Mouse (Mus musculus) adrenal gland, postnatal 0 days (tissue): ENCODE results near the gene Med16. TPM values are rescaled to one million over a fixed set of nuclear protein-coding genes. Genes with fewer than 3 reads are reported as not detected.

ENCODE experiments used
- microRNA-seq: library from miRNA; unstranded; fragments of <30 nt; microRNA quantifications from one replicate; pipeline ENCODE4, GENCODE M21; 2016; ENCODE audit warnings: borderline replicate concordance; ENCODE audit not compliant: insufficient number of aligned reads
- polyA plus RNA-seq: library from polyadenylated mRNA; unstranded; fragments of >200 nt; fragmentation: Nextera tagmentation; extraction: Ambion mirVana; gene quantifications from 2 replicates; pipeline ENCODE4 v1.2.1, GENCODE M21; 2015

Med16 gene
- polyA plus RNA-seq: 28.5 and 37.7 TPM in 2 replicates

DNA sequence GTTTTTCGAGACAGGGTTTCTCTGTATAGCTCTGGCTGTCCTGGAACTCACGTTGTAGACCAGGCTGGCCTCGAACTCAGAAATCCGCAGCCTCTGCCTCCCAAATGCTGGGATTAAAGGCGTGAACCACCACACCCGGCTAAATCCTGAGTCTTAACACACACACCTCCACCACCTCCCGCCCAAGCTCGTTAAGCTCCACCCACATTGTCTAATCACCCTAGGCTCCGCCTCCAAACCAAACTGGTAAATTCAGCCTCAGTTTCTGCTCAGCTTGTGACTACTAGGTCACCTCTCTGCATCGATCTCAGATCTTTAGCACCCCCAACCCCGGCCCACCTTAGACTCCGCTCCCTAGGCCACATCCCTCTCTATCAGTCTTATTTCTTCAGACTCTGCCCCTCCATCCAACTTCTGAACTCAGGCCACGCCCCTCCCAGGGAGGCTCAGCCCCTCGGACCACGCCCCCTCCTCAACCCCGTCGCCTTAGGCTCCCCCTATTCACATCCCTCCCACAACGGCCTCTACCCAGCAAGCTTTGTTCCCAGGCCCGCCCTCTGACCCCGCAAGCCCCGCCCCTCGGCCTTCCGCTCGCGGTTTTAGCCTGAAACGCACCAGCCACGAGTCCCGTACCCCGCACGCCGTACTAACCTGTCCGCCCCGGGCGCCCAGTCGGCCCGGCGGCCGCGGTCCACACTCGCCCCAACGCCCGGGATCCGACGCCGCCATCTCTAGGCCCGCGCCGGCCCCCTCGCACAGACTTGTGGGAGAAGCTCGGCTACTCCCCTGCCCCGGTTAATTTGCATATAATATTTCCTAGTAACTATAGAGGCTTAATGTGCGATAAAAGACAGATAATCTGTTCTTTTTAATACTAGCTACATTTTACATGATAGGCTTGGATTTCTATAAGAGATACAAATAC lies at the start of gene Med16:
Med16 (minus strand) TSS at position 757 of the 925 bp plus-strand sequence.

DNA sequence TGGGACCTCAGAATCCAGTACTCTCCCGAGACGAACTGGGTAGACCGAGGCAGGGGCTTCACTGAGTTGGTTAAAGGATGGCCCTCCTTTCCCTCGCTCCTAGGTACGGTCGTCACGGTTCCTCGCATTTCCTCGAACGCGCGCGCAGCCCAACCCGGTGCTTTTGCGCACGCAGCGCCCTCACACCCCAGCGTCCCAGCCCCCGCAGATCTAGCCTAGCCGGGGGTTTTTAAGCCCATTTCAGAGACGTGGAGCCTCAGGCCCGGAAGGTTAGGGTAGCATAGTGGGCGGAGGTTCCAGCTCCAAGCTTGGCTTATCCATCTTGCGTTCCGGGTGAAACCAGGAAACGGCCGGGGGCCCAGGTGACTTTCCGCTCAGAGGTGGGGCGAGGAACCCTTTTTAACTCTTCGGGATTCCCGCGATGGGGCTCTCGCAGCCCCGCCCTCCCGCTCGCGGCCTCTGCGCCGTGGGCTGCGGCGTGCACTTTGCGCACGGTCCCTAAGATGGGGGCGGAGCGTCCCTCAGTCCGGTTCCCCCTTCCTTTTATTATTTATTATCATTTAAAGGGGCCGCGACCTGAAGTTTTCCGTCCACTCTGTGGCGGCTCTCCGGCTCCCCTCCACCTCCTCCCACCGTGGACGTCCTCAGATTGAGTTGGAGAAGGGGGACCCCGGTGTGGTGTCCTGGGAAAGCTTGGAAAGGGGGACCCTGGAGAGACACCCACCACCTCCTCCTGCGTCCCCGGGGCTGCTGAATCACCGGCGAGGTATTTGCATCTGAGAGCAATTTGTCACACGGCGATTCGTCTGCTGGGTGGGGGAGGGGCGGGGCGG lies 18.0 kb upstream of the Med16 start, which contains the start of gene Arid3a:
Arid3a (plus strand) TSS at position 553 of the 833 bp plus-strand sequence.

DNA sequence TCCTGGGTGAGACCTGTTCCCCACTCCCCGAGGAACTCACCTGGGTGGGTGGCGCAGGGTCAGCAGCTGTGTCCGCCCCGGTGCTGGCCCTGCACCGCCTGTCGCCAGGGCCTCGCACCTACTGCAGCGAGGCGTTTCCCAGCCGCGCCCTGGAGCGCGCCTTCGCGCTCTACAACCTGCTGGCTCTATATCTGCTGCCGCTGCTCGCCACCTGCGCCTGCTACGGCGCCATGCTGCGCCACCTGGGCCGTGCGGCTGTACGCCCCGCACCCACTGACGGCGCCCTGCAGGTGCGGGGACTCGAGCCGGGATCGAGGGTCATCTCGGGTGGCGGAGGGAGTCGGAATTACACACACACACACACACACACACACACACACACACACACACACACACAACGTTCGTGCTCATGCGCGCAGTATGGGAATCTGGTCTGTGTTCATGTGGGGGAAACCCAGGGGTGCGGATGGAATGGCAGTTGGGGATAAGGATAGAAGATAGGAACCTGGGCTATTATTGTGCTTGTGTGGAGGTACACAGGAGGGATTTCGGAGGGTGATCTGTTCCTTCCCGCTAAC lies 12.3 kb upstream of the Med16 start, which contains the start of gene R3hdm4:
R3hdm4 (minus strand) TSS at position 251 of the 578 bp plus-strand sequence.

DNA sequence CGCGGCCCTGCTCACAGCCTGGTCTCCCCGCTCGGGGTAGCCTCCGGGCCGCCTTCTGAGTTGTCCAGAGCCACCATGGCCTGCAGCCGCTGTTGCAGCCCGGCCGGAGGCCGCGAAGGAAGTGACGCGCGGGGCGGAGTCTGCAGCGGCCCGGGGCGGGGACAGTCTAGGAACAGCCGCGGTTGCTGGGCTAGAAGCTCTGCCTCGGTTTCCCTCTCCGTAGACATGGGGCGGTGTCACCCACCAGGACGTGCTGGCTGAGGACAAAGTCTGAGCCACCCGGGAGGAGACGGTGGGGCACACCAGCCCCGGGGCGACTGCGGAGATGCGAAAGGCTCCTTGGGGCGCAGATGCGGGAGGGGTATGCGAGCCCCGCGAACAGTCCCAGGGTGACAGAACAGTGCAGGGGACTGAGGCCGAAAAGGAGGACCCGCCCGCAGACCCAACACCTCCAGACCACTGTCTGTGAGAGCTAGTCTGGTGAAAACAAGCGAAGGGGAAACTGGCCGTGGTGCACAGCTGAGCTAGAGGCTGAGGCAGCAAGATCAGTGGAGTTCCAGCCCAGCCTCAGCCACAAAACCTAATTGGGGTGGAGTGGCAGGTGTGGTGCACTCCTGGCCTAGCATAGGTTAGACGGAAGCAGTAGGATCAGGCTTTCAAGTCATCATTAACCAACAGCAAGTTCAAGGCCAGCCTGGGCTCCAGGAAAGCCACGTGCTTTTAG lies 8.2 kb upstream of the Med16 start, which contains the start of gene Kiss1r:
Kiss1r (plus strand) TSS at position 164 of the 724 bp plus-strand sequence.

DNA sequence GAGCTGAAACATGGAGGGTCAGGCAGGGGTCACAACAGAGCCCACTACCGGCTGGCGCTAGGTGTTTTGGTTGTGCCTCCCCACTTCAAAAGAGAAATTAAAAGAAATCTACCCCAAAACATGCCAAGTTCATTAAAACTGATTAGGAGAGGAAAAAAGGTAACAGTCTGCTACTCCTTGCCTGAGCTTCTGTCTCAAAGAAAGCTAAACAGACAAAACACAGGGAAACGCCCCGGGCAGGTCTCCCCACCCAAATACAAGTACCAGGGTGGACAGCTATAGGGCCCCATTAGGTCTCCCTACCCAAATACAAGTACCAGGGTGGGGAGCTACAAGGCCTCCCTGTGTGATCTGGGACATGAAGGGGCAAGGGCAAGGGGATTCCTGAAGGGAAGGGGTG lies 1.8 kb upstream of the Med16 start, which contains the start of gene Gm26602:
Gm26602 (plus strand) TSS at position 301 of the 400 bp plus-strand sequence.

DNA sequence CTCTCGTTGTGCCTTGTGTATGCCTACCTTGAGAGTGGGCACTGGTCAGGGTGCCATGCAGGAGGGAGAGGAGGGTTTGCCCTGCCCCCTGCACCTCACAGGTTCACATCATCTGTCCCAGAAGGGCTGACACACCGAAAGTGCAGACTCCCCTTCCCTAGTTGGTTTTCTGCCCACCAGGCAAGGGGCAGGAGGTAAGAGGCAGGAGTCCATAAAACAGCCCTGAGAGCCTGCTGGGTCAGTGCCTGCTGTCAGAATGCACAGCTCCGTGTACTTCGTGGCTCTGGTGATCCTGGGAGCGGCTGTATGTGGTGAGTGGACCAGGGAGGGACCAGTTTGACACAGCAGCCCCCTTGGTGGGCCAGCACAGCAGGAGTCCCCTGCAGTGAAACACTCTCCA lies 18.1 kb downstream of the Med16 start, which contains the start of gene Cfd:
Cfd (plus strand) TSS at position 184 of the 400 bp plus-strand sequence.

DNA sequence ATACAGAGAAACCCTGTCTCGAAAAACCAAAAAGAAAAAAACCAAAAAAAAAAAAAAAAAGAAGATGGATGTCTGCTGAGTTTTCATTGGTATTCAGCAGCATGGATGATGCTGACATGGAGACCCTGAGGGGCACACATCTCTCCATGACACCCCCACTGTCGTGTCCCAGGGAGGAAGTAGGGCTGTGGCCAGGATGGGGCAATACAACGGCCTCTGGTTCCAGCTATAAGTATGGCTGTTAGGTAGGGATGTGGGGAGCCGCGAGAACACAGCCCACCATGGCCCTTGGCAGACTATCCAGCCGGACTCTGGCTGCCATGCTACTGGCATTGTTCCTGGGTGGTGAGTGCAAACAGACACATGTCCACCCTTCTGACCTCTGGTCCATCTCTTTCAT lies 22.7 kb downstream of the Med16 start, which contains the start of gene Elane:
Elane (plus strand) TSS at position 194 of the 400 bp plus-strand sequence.

DNA sequence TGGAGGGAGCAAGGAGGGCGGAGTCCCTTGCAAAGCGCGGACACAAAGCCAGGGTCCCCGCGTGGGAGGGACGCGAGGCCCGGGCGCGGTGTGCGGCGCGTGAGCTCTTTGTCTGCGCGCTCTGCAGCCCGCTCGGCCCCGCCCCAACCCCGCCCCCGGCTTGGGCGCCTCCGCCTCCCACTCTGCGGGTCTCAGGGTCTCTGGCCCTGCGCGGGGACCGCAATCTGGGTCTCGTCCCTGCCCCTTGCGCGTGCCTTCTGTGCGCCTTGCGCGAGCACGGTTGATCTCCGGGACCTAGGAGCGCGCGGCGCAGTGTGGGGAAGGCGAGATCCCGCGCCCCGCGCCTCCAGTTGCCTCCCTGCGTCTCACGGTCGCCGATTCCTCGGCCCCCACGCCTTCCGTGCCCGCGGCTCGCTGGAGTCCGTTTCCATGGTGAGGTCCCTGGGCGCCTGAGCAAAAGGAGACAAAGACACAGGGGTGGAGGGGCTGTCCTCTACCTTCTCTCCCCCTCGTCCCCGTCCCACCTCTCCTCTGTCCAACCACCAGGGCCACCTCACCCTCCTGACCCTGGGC lies 34.3 kb downstream of the Med16 start, which contains the start of the genes Prtn3 and Plppr3:
Prtn3 (plus strand) TSS at position 187 of the 573 bp plus-strand sequence.
Plppr3 (minus strand) TSS at position 345 of the 573 bp plus-strand sequence.

DNA sequence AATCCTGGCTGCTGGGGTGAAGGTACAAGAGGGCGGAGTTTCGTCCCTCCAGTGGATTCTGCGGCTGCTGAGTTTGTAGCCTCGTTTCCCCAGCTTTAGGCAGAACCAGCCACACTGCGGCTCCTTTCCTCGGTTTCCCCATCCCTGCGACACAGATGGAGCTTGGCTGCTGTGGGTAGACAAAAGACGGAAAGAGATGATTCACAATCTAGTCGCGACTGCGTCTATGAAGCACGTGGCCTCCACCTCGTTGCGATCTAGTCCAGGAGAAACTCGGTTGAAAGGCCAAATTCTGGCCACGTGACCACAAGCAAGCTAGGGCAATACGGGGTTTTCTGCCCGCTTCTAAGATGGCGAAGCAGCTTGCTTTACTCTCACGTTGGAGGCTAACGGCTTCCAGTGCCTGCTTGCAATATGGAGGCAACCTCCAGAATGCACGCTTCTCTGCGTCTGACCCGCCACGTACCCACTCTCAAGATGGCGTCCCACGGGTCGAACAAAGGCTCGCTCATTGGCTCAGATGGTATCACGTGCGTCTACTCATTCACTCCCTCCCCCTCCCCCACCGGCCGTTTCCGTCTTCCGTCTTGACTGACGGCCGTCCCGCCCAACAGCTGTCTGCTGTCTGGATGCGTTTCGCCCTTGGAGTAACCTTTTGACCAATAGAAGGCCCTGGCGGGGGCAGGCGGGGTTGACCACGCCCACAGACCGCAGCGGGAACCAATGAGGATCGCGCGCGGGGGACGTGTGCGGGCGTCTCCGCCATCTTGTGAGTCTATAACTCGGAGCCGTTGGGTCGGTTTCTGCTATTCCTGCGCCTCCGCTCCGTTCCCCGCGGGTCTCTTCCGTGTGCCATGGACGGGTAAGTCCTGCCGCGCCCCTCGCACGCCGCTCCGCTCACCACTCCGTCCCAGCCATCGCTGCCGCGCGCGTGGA lies 54.6 kb downstream of the Med16 start, which contains the start of gene Ptbp1:
Ptbp1 (plus strand) TSS at position 568 of the 936 bp plus-strand sequence.

Small RNA genes within 50 kb of the gene (microRNA-seq; reads per million reads assigned to microRNA genes)
- gene Mir6910: not detected

Other genes with a start within 250 kb of the Med16 start
- gene Madcam1, start 244.4 kb downstream of the Med16 start, polyA plus RNA-seq: 0.43 and 0.80 TPM in 2 replicates
- gene Tpgs1, start 239.6 kb downstream of the Med16 start, polyA plus RNA-seq: 81.4 and 84.4 TPM in 2 replicates
- gene Cdc34, start 226.7 kb downstream of the Med16 start, polyA plus RNA-seq: 66.5 and 73.9 TPM in 2 replicates
- 0.61 and 0.69 TPM in 2 replicates for gene Gzmm, start 219.9 kb downstream of the Med16 start, polyA plus RNA-seq
- gene Bsg, start 204.4 kb downstream of the Med16 start, polyA plus RNA-seq: 813 and 928 TPM in 2 replicates
- gene Hcn2, start 192.3 kb downstream of the Med16 start, polyA plus RNA-seq: 1.6 TPM in 2 replicates
- gene Polrmt, start 162.3 kb downstream of the Med16 start, polyA plus RNA-seq: 16.6 and 29.3 TPM in 2 replicates
- gene Fgf22, start 153.8 kb downstream of the Med16 start, polyA plus RNA-seq: 0.15 TPM in 1 of 2 replicates, not detected in the other
- gene Rnf126, start 142.0 kb downstream of the Med16 start, polyA plus RNA-seq: 50.8 and 66.1 TPM in 2 replicates
- 10.9 and 12.6 TPM in 2 replicates for gene Fstl3, start 131.7 kb downstream of the Med16 start, polyA plus RNA-seq
- gene Prss57, start 118.0 kb downstream of the Med16 start, polyA plus RNA-seq: 0.13 and 0.46 TPM in 2 replicates
- gene Palm, start 115.4 kb downstream of the Med16 start, polyA plus RNA-seq: 72.1 and 96.9 TPM in 2 replicates
- 1.1 TPM in 2 replicates for gene Misp, start 87.9 kb downstream of the Med16 start, polyA plus RNA-seq
- 85.9 and 118 TPM in 2 replicates for gene Ptbp1, start 54.5 kb downstream of the Med16 start, polyA plus RNA-seq
- 8.3 and 10.4 TPM in 2 replicates for gene Prtn3, start 34.4 kb downstream of the Med16 start, polyA plus RNA-seq
- gene Plppr3, start 34.3 kb downstream of the Med16 start, polyA plus RNA-seq: 21.3 and 54.6 TPM in 2 replicates
- gene Elane, start 22.7 kb downstream of the Med16 start, polyA plus RNA-seq: 8.1 and 10.4 TPM in 2 replicates
- 0.96 and 5.3 TPM in 2 replicates for gene Cfd, start 18.1 kb downstream of the Med16 start, polyA plus RNA-seq
- gene Gm26602, start 1.9 kb upstream of the Med16 start, polyA plus RNA-seq: 8.4 and 15.7 TPM in 2 replicates
- gene Kiss1r, start 8.0 kb upstream of the Med16 start, polyA plus RNA-seq: 0.77 and 1.0 TPM in 2 replicates
- 81.3 and 98.1 TPM in 2 replicates for gene R3hdm4, start 12.3 kb upstream of the Med16 start, polyA plus RNA-seq
- gene Arid3a, start 18.1 kb upstream of the Med16 start, polyA plus RNA-seq: 1.7 and 2.8 TPM in 2 replicates
- gene Wdr18, start 51.2 kb upstream of the Med16 start, polyA plus RNA-seq: 53.4 and 76.1 TPM in 2 replicates
- 0.11 and 0.16 TPM in 2 replicates for gene Grin3b, start 61.8 kb upstream of the Med16 start, polyA plus RNA-seq
- 19.3 and 25.0 TPM in 2 replicates for gene Tmem259, start 75.4 kb upstream of the Med16 start, polyA plus RNA-seq
- 57.9 and 65.3 TPM in 2 replicates for gene Cnn2, start 79.7 kb upstream of the Med16 start, polyA plus RNA-seq
- gene Abca7, start 87.6 kb upstream of the Med16 start, polyA plus RNA-seq: 5.5 and 5.7 TPM in 2 replicates
- gene Arhgap45, start 107.7 kb upstream of the Med16 start, polyA plus RNA-seq: 4.9 and 6.0 TPM in 2 replicates
- gene Polr2e, start 130.9 kb upstream of the Med16 start, polyA plus RNA-seq: 156 and 175 TPM in 2 replicates
- gene Gpx4, start 138.2 kb upstream of the Med16 start, polyA plus RNA-seq: 1,645 and 2,206 TPM in 2 replicates
- gene Sbno2, start 196.6 kb upstream of the Med16 start, polyA plus RNA-seq: 7.0 and 17.7 TPM in 2 replicates
- 10.7 and 13.5 TPM in 2 replicates for gene Stk11, start 206.9 kb upstream of the Med16 start, polyA plus RNA-seq
- gene Atp5d, start 229.7 kb upstream of the Med16 start, polyA plus RNA-seq: 381 and 502 TPM in 2 replicates
- 9.5 and 12.7 TPM in 2 replicates for gene Cbarp, start 231.9 kb upstream of the Med16 start, polyA plus RNA-seq
- gene Midn, start 239.3 kb upstream of the Med16 start, polyA plus RNA-seq: 9.1 and 14.6 TPM in 2 replicates